Mouse (Mus musculus) heart, embryonic 11.5 days (tissue): Measurements from ENCODE around the gene Bach2. TPM values are rescaled to one million over a fixed set of nuclear protein-coding genes. Genes with fewer than 3 reads are reported as not detected.

Source experiments
- ATAC-seq: fragments of 200-750 bp; cut with Nextera tagmentation; replicated peaks from 2 replicates; pipeline ENCODE4 v1.8.0; 2017; ENCODE audit warnings: moderate library complexity; ENCODE audit not compliant: insufficient number of reproducible peaks, low FRiP score, low TSS enrichment
- H3K27ac ChIP-seq: fragments of 300-500 bp; sonication (generic); 2 replicates; pipeline ENCODE4 v1.5.1; 2014; ENCODE audit warnings: mild to moderate bottlenecking, low read depth, low read length
- H3K27me3 ChIP-seq: fragments of 300-500 bp; sonication (generic); 2 replicates; pipeline ENCODE4 v1.6.1; 2014; ENCODE audit warnings: mild to moderate bottlenecking, low read length, mixed read lengths; ENCODE audit not compliant: control insufficient read depth, insufficient read depth
- H3K36me3 ChIP-seq: fragments of 300-500 bp; sonication (generic); 2 replicates; pipeline ENCODE4 v1.6.1; 2014; ENCODE audit warnings: mild to moderate bottlenecking, low read length, moderate library complexity, mixed read lengths; ENCODE audit not compliant: control insufficient read depth, insufficient read depth
- H3K4me1 ChIP-seq: fragments of 300-500 bp; sonication (generic); 2 replicates; pipeline ENCODE4 v1.6.1; 2014; ENCODE audit warnings: low read length; ENCODE audit not compliant: control insufficient read depth, insufficient read depth
- H3K4me2 ChIP-seq: fragments of 300-500 bp; sonication (generic); 2 replicates; pipeline ENCODE4 v1.6.1; 2014; ENCODE audit warnings: mild to moderate bottlenecking, moderate library complexity
- H3K4me3 ChIP-seq: fragments of 300-500 bp; sonication (generic); 2 replicates; pipeline ENCODE4 v1.5.1; 2014; ENCODE audit warnings: low read depth, low read length
- H3K9ac ChIP-seq: fragments of 300-500 bp; sonication (generic); 2 replicates; pipeline ENCODE4 v1.6.1; 2014; ENCODE audit warnings: mild to moderate bottlenecking, low read depth, low read length, moderate library complexity
- H3K9me3 ChIP-seq: fragments of 300-500 bp; sonication (generic); replicated peaks from 2 replicates; pipeline ENCODE4 v1.6.1; 2016; ENCODE audit warnings: low read length; ENCODE audit not compliant: control insufficient read depth
- WGBS: fragments of 180-500 bp; shearing (Covaris S2); extraction: QIAGEN DNeasy Blood & Tissue Kit; methylation state at CpG from one replicate; pipeline ENCODE4 v1.1.7; 2014; ENCODE audit not compliant: insufficient replicate concordance; 5-methylcytosine and 5-hydroxymethylcytosine counted together
- polyA plus RNA-seq: library from polyadenylated mRNA; unstranded; fragments of >200 nt; fragmentation: Nextera tagmentation; extraction: Ambion mirVana; gene quantifications from 2 replicates; pipeline ENCODE4 v1.2.1, GENCODE M21; 2014

Gene Bach2
- polyA plus RNA-seq, 1 experiment from 2014 or later: 8.0 TPM

DNA sequence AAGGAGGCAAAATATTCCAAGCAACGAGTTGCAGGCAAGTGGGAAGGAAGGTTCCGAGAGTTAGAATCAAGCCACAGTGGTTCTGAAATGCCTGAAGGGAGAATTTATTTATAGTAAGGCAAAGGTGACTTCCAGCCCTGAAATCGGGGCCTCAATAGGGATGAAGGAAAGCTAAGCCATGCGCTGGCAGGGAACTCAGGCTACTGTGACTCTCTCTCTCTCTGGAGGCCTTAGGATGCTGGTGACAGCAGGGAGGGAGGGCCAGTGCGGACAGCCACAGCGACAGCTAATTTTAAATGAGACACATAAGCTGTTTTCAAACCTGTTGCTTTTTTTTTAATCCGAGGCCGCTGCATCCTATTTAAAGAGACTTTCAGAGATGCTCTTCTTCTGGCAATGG, 270.4 kb downstream of the Bach2 start:
- ATAC-seq: no peak
- Histone ChIP-seq H3K4me3 (no peak overlapping the region), H3K9me3 (no peaks in the 10 kb centered on the region), H3K4me1 (peaks cover 23% of the 10 kb centered on the region), H3K9ac (no peak overlapping the region), H3K36me3 (no peaks in the 10 kb centered on the region), H3K27ac (peak overlapping the region; percentile 72), H3K4me2 (no peak overlapping the region), H3K27me3 (no peaks in the 10 kb centered on the region)
- WGBS: 39% methylated on average over 8 of the region's 8 CpGs

GRCm38 (mm10) chr4:32509832-32510612, 271.4 kb downstream of the Bach2 start:
- Histone ChIP-seq H3K4me3 (no peak overlapping the region), H3K27ac (no peak overlapping the region; the same call in 1 of the 2 replicates), H3K36me3 (no peaks in the 10 kb centered on the region), H3K9me3 (no peaks in the 10 kb centered on the region), H3K4me2 (no peak overlapping the region), H3K4me1 (peaks cover 23% of the 10 kb centered on the region), H3K27me3 (no peaks in the 10 kb centered on the region), H3K9ac (no peak overlapping the region)
- 50% methylated on average over 9 of the region's 9 CpGs for WGBS
- no peak for ATAC-seq

- Histone ChIP-seq H3K36me3 (no peaks in the 10 kb centered on the region), H3K27ac (no peak overlapping the region), H3K9me3 (no peaks in the 10 kb centered on the region), H3K4me1 (peaks cover 23% of the 10 kb centered on the region), H3K4me3 (no peak overlapping the region), H3K27me3 (no peaks in the 10 kb centered on the region), H3K9ac (no peak overlapping the region), H3K4me2 (no peak overlapping the region)
- ATAC-seq: no peak
- 74% methylated on average over 7 of the region's 7 CpGs for WGBS
These were observed 272.3 kb downstream of the Bach2 start for GRCm38 (mm10) chr4:32510940-32511339.

- Histone ChIP-seq H3K36me3 (no peaks in the 10 kb centered on the region), H3K9me3 (no peaks in the 10 kb centered on the region), H3K27ac (no peak overlapping the region), H3K27me3 (no peaks in the 10 kb centered on the region), H3K4me2 (no peak overlapping the region), H3K4me1 (peaks cover 13% of the 10 kb centered on the region), H3K4me3 (no peak overlapping the region), H3K9ac (no peak overlapping the region)
- 83% methylated on average over 8 of the region's 8 CpGs for WGBS
- ATAC-seq: no peak
These were observed 277.5 kb downstream of the Bach2 start for GRCm38 (mm10) chr4:32516126-32516525.

DNA sequence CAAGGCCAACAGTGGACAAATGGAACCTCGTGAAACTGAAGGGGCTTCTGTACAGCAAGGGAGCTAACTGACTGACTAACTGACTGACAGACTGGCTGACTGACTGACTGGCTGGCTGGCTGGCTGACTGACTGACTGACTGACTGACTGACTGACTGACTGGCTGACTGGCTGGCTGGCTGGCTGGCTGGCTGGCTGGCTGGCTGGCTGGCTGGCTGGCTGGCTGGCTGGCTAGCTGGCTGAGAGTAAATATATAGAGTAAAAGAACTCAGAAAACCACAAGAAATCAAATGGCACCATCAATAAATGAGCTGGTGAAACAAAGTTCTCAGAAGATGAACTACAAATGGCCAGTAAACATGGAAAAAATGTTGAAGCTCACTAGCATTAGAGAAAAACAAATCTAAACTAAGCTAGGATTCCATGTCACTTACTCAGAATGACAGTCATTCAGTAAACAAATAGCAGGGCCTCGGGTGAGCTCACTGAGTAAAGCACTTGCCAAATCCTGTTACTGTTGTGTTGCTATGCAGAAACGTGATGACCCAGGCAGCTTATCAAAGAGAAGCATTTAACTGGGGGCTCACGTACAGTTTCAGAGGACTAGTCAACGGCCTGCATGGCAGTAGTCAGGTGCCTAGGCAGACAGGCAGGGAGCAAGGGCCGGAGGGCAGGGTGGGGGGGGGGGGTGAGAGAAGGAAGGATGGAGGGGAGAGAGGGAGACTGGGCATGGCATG, 280.4 kb downstream of the Bach2 start:
- H3K4me1 ChIP-seq: peaks cover 32% of the 10 kb centered on the region

GRCm38 (mm10) chr4:32520628-32521360, 282.2 kb downstream of the Bach2 start:
- ATAC-seq: no peak
- Histone ChIP-seq H3K4me2 (no peak overlapping the region), H3K4me1 (peaks cover 36% of the 10 kb centered on the region), H3K27me3 (no peaks in the 10 kb centered on the region), H3K9me3 (no peaks in the 10 kb centered on the region), H3K9ac (no peak overlapping the region), H3K27ac (peak overlapping the region; percentile 35; the same call in 1 of the 2 replicates), H3K4me3 (no peak overlapping the region), H3K36me3 (no peaks in the 10 kb centered on the region)
- 40% methylated on average over 18 of the region's 18 CpGs for WGBS

More for the DNA sequence above, 280.4 kb downstream of the Bach2 start:
- ATAC-seq: no peak
- Histone ChIP-seq H3K4me2 (no peak overlapping the region), H3K9ac (no peak overlapping the region), H3K27me3 (no peaks in the 10 kb centered on the region), H3K36me3 (no peaks in the 10 kb centered on the region), H3K27ac (no peak overlapping the region), H3K9me3 (no peaks in the 10 kb centered on the region), H3K4me3 (no peak overlapping the region)
- WGBS: 37% methylated on average over 6 of the region's 6 CpGs

- H3K27me3 ChIP-seq: no peaks in the 10 kb centered on the region
- peak overlapping the region; percentile 30; the same call in 1 of the 2 replicates for H3K27ac ChIP-seq
- peaks cover 36% of the 10 kb centered on the region for H3K4me1 ChIP-seq
- H3K36me3 ChIP-seq: no peaks in the 10 kb centered on the region
- no peak overlapping the region for H3K4me3 ChIP-seq
- H3K4me2 ChIP-seq: no peak overlapping the region
- H3K9me3 ChIP-seq: no peaks in the 10 kb centered on the region
- 66% methylated on average over 6 of the region's 6 CpGs for WGBS
- ATAC-seq: no peak
- H3K9ac ChIP-seq: no peak overlapping the region
These were observed 282.7 kb downstream of the Bach2 start for GRCm38 (mm10) chr4:32521361-32521740.

GRCm38 (mm10) chr4:32522013-32522412, 283.4 kb downstream of the Bach2 start:
- Histone ChIP-seq H3K9ac (no peak overlapping the region), H3K4me3 (no peak overlapping the region), H3K27me3 (no peaks in the 10 kb centered on the region), H3K9me3 (no peaks in the 10 kb centered on the region), H3K4me2 (no peak overlapping the region), H3K36me3 (no peaks in the 10 kb centered on the region), H3K27ac (peak overlapping the region; percentile 30), H3K4me1 (peaks cover 36% of the 10 kb centered on the region)
- ATAC-seq: no peak
- WGBS: 29% methylated on average over 2 of the region's 2 CpGs
